Mouse (Mus musculus) embryonic facial prominence, embryonic 15.5 days (tissue): ENCODE data around the gene Xpnpep1. TPM values are rescaled to one million over a fixed set of nuclear protein-coding genes. Genes with fewer than 3 reads are reported as not detected.

Source experiments
- ATAC-seq: fragments of 200-750 bp; cut with Nextera tagmentation; 2 replicates; pipeline ENCODE4 v1.8.0; 2017; ENCODE audit warnings: low read depth, moderate TSS enrichment; ENCODE audit not compliant: insufficient number of reproducible peaks, low FRiP score, low TSS enrichment
- H3K27ac ChIP-seq: fragments of 300-500 bp; sonication (generic); replicated peaks from 2 replicates; pipeline ENCODE4 v1.5.1; 2015; ENCODE audit warnings: mild to moderate bottlenecking, inconsistent platforms
- H3K27me3 ChIP-seq: fragments of 300-500 bp; sonication (generic); 2 replicates; pipeline ENCODE4 v1.6.1; 2015; ENCODE audit warnings: inconsistent platforms
- H3K36me3 ChIP-seq: fragments of 300-500 bp; sonication (generic); 2 replicates; pipeline ENCODE4 v1.6.1; 2015; ENCODE audit warnings: mild to moderate bottlenecking, inconsistent platforms
- H3K4me1 ChIP-seq: fragments of 300-500 bp; sonication (generic); 2 replicates; pipeline ENCODE4 v1.6.1; 2015; ENCODE audit warnings: inconsistent platforms
- H3K4me2 ChIP-seq: fragments of 300-500 bp; sonication (generic); replicated peaks from 2 replicates; pipeline ENCODE4 v1.6.1; 2015; ENCODE audit warnings: mild to moderate bottlenecking, inconsistent platforms
- H3K4me3 ChIP-seq: fragments of 300-500 bp; sonication (generic); replicated peaks from 2 replicates; pipeline ENCODE4 v1.5.1; 2015; ENCODE audit warnings: mild to moderate bottlenecking, inconsistent platforms
- H3K9ac ChIP-seq: fragments of 300-500 bp; sonication (generic); 2 replicates; pipeline ENCODE4 v1.6.1; 2015; ENCODE audit warnings: inconsistent platforms
- H3K9me3 ChIP-seq: fragments of 300-500 bp; sonication (generic); replicated peaks from 2 replicates; pipeline ENCODE4 v1.6.1; 2016; ENCODE audit warnings: inconsistent platforms
- WGBS: fragments of 180-500 bp; shearing (Covaris S2); methylation state at CpG from one replicate; pipeline ENCODE4 v1.1.7; 2015; 5-methylcytosine and 5-hydroxymethylcytosine counted together
- microRNA-seq: library from miRNA; unstranded; fragments of <30 nt; microRNA quantifications from one replicate; pipeline ENCODE4, GENCODE M21; 2016; ENCODE audit warnings: borderline number of aligned reads
- polyA plus RNA-seq: library from polyadenylated mRNA; unstranded; fragments of >200 nt; fragmentation: Nextera tagmentation; extraction: Ambion mirVana; gene quantifications from 2 replicates; pipeline ENCODE4 v1.2.1, GENCODE M21; 2015

The Xpnpep1 gene
- polyA plus RNA-seq, 1 experiment from 2014 or later: 132 TPM

- Histone ChIP-seq H3K27ac (no peak overlapping the region), H3K4me2 (no peak overlapping the region), H3K9me3 (no peaks in the 10 kb centered on the region), H3K27me3 (no peaks in the 10 kb centered on the region), H3K9ac (no peak overlapping the region), H3K4me1 (no peaks in the 10 kb centered on the region), H3K36me3 (no peaks in the 10 kb centered on the region), H3K4me3 (no peak overlapping the region)
- no peak; the same call in 1 of the 2 replicates for ATAC-seq
- WGBS: 49% methylated on average over 15 of the region's 15 CpGs
Measured at GRCm38 (mm10) chr19:52975564-52976185, 64.3 kb downstream of the Xpnpep1 start.

- Histone ChIP-seq H3K27ac (no peak overlapping the region), H3K36me3 (no peaks in the 10 kb centered on the region), H3K9me3 (no peaks in the 10 kb centered on the region), H3K9ac (no peak overlapping the region), H3K4me2 (no peak overlapping the region), H3K4me3 (no peak overlapping the region), H3K4me1 (no peaks in the 10 kb centered on the region), H3K27me3 (no peaks in the 10 kb centered on the region)
- 53% methylated on average over 8 of the region's 8 CpGs for WGBS
- ATAC-seq: no peak
Measured at GRCm38 (mm10) chr19:52966339-52966738, 73.7 kb downstream of the Xpnpep1 start.

GRCm38 (mm10) chr19:52962745-52963144 is 77.3 kb downstream of the Xpnpep1 start:
- Histone ChIP-seq H3K9ac (no peak overlapping the region), H3K4me1 (no peaks in the 10 kb centered on the region), H3K9me3 (no peaks in the 10 kb centered on the region), H3K36me3 (no peaks in the 10 kb centered on the region), H3K4me2 (no peak overlapping the region), H3K4me3 (no peak overlapping the region), H3K27ac (no peak overlapping the region), H3K27me3 (no peaks in the 10 kb centered on the region)
- ATAC-seq: no peak
- 84% methylated on average over 2 of the region's 2 CpGs for WGBS

- WGBS: 6% methylated on average over 25 of the region's 25 CpGs
- Histone ChIP-seq H3K4me3 (peak overlapping the region; percentile 17; the same call in 1 of the 2 replicates), H3K4me1 (0 out of 2 replicates have a peak, but pooled peaks cover 4% of the 10 kb centered on the region)
Measured at GRCm38 (mm10) chr19:52922678-52923495, 117.1 kb downstream of the Xpnpep1 start.

GRCm38 (mm10) chr19:52904182-52904581 is 135.8 kb downstream of the Xpnpep1 start:
- H3K9ac ChIP-seq: no peak overlapping the region
- H3K36me3 ChIP-seq: no peaks in the 10 kb centered on the region
- no peak for ATAC-seq
- 35% methylated on average over 2 of the region's 2 CpGs for WGBS
- no peak overlapping the region for H3K27ac ChIP-seq
- no peaks in the 10 kb centered on the region for H3K9me3 ChIP-seq
- H3K4me3 ChIP-seq: no peak overlapping the region
- H3K27me3 ChIP-seq: no peaks in the 10 kb centered on the region
- H3K4me2 ChIP-seq: no peak overlapping the region
- no peaks in the 10 kb centered on the region for H3K4me1 ChIP-seq

More at GRCm38 (mm10) chr19:52922678-52923495, 117.1 kb downstream of the Xpnpep1 start:
- peak overlapping the region; percentile 45 for H3K4me2 ChIP-seq
- H3K9me3 ChIP-seq: 0 out of 2 replicates have a peak, but pooled peaks cover 4% of the 10 kb centered on the region
- no peaks in the 10 kb centered on the region for H3K36me3 ChIP-seq
- no peak for ATAC-seq
- no peak overlapping the region for H3K9ac ChIP-seq
- H3K27ac ChIP-seq: no peak overlapping the region
- no peaks in the 10 kb centered on the region for H3K27me3 ChIP-seq

GRCm38 (mm10) chr19:52891807-52892442 is 148.1 kb downstream of the Xpnpep1 start:
- Histone ChIP-seq H3K27ac (no peak overlapping the region), H3K36me3 (no peaks in the 10 kb centered on the region), H3K4me1 (no peaks in the 10 kb centered on the region), H3K4me3 (no peak overlapping the region), H3K9ac (no peak overlapping the region), H3K27me3 (no peaks in the 10 kb centered on the region), H3K4me2 (no peak overlapping the region), H3K9me3 (no peaks in the 10 kb centered on the region)
- no peak for ATAC-seq
- WGBS: 67% methylated on average over 5 of the region's 5 CpGs

Small RNA genes within 50 kb of the gene (microRNA-seq; reads per million reads assigned to microRNA genes)
- gene Mir6407: not detected

Other genes starting within 250 kb of the Xpnpep1 start
- 73.1 and 79.4 TPM in 2 replicates for gene Add3, start 100.2 kb upstream of the Xpnpep1 start, polyA plus RNA-seq